Mouse (Mus musculus): ENCODE measurements at regions not wholly inside any gene's neighbourhood (a gene's known extent, or its start where the extent isn't known, plus 50 kb on each side); places are given as distances from the start of the nearest gene placed in this dataset.

- Histone ChIP-seq H3K27me3 (replicated peaks) (no peaks in the 10 kb centered on the region), H3K4me3 (replicated peaks in 1 of 3; ENCODE audit: low read depth in 2 of 3, low read length in 2 of 3, poor library complexity in 1 of 3) (no peak overlapping the region), H3K4me2 (ENCODE audit: insufficient read depth, low read depth, poor library complexity, severe bottlenecking) (no peak overlapping the region), H3K9me3 (replicated peaks; ENCODE audit: low read length) (no peaks in the 10 kb centered on the region), H3K4me1 (ENCODE audit: control insufficient read depth in 1 of 2, insufficient read depth in 2 of 2) (no peaks in the 10 kb centered on the region), H3K27ac (ENCODE audit: insufficient read depth, low read depth) (no peak overlapping the region), H3K79me2 (replicated peaks; ENCODE audit: control insufficient read depth, extremely low read depth, insufficient read depth, poor library complexity, severe bottlenecking) (no peaks in the 10 kb centered on the region), H3K36me3 (replicated peaks in 1 of 2; ENCODE audit: control insufficient read depth in 1 of 2, insufficient read depth in 1 of 2, low read length in 1 of 2) (no peaks in the 10 kb centered on the region), H3K9ac (ENCODE audit: insufficient read depth, low read depth) (no peak overlapping the region)
- dilution Hi-C loops (cut with MboI; ENCODE audit: extremely low pct_ligation_motif_present, extremely low pct_unique_long_range_greater_than_20kb, low sequenced_read_pairs): no loop called here
- TF ChIP-seq ZNF384 (IDR thresholded peaks at IDR 0.05; ENCODE audit: low read depth, low read length): no peak
- TF ChIP-seq SMC3 (IDR thresholded peaks at IDR 0.05; ENCODE audit: low read depth, low read length): no peak
- no peak for TF ChIP-seq ETS1 (conservative IDR thresholded peaks at IDR 0.05; ENCODE audit: low read depth, low read length)
- TF ChIP-seq IRF4 (IDR thresholded peaks at IDR 0.05; ENCODE audit: low read depth, low read length): no peak
- TF ChIP-seq UBTF (IDR thresholded peaks at IDR 0.05; ENCODE audit: low read depth, low read length): no peak
- no peak for TF ChIP-seq RCOR1 (conservative IDR thresholded peaks at IDR 0.05; ENCODE audit: low read depth, low read length)
- TF ChIP-seq NELFE (IDR thresholded peaks at IDR 0.05; ENCODE audit: low read depth, low read length): no peak
- TF ChIP-seq CHD2 (IDR thresholded peaks at IDR 0.05; ENCODE audit: low read length): no peak
- TF ChIP-seq GABPA (IDR thresholded peaks at IDR 0.05; ENCODE audit: insufficient replicate concordance, low read depth, low read length): no peak
- TF ChIP-seq ZC3H11A (IDR thresholded peaks at IDR 0.05; ENCODE audit: low read depth, low read length): no peak
- no peak for TF ChIP-seq MXI1 (IDR thresholded peaks at IDR 0.05; ENCODE audit: low read depth, low read length)
- in situ Hi-C loops (cut with MboI; ENCODE audit: low pct_ligation_motif_present, low pct_unique_long_range_greater_than_20kb, low sequenced_read_pairs): no loop called here
- no peak for DNase-seq (ENCODE audit: extremely low read depth)
Measured at GRCm38 (mm10) chr15:62889798-62890197, 955.2 kb downstream of the Gsdmc2 start.

- Histone ChIP-seq H3K27me3 (replicated peaks) (no peaks in the 10 kb centered on the region), H3K4me1 (ENCODE audit: control insufficient read depth in 1 of 2, insufficient read depth in 2 of 2) (no peaks in the 10 kb centered on the region), H3K9ac (ENCODE audit: insufficient read depth, low read depth) (no peak overlapping the region), H3K79me2 (replicated peaks; ENCODE audit: control insufficient read depth, extremely low read depth, insufficient read depth, poor library complexity, severe bottlenecking) (no peaks in the 10 kb centered on the region), H3K4me2 (ENCODE audit: insufficient read depth, low read depth, poor library complexity, severe bottlenecking) (no peak overlapping the region), H3K9me3 (replicated peaks; ENCODE audit: low read length) (no peaks in the 10 kb centered on the region), H3K27ac (ENCODE audit: insufficient read depth, low read depth) (no peak overlapping the region), H3K4me3 (replicated peaks in 1 of 3; ENCODE audit: low read depth in 2 of 3, low read length in 2 of 3, poor library complexity in 1 of 3) (no peak overlapping the region), H3K36me3 (replicated peaks in 1 of 2; ENCODE audit: control insufficient read depth in 1 of 2, insufficient read depth in 1 of 2, low read length in 1 of 2) (no peaks in the 10 kb centered on the region)
- no peak for TF ChIP-seq SIN3A (IDR thresholded peaks at IDR 0.05; ENCODE audit: low read length)
- in situ Hi-C loops (cut with MboI; ENCODE audit: low pct_ligation_motif_present, low pct_unique_long_range_greater_than_20kb, low sequenced_read_pairs): no loop called here
- DNase-seq (ENCODE audit: extremely low read depth): no peak
- dilution Hi-C loops (cut with MboI; ENCODE audit: extremely low pct_ligation_motif_present, extremely low pct_unique_long_range_greater_than_20kb, low sequenced_read_pairs): no loop called here
Measured at GRCm38 (mm10) chr15:62885331-62885730, 959.6 kb downstream of the Gsdmc2 start.

GRCm38 (mm10) chr15:62871082-62871766 lies 973.8 kb downstream of the Gsdmc2 start:
- no peak overlapping the region for H3K4me3 ChIP-seq (replicated peaks in 1 of 3; ENCODE audit: low read depth in 2 of 3, low read length in 2 of 3, poor library complexity in 1 of 3)
- no peak for DNase-seq (ENCODE audit: extremely low read depth)
- in situ Hi-C loops (cut with MboI; ENCODE audit: low pct_ligation_motif_present, low pct_unique_long_range_greater_than_20kb, low sequenced_read_pairs) (no loop called here), dilution Hi-C loops (cut with MboI; ENCODE audit: extremely low pct_ligation_motif_present, extremely low pct_unique_long_range_greater_than_20kb, low sequenced_read_pairs) (no loop called here)
- no peak overlapping the region for H3K4me2 ChIP-seq (ENCODE audit: insufficient read depth, low read depth, poor library complexity, severe bottlenecking)
- H3K79me2 ChIP-seq (replicated peaks; ENCODE audit: control insufficient read depth, extremely low read depth, insufficient read depth, poor library complexity, severe bottlenecking): no peaks in the 10 kb centered on the region
- no peak overlapping the region for H3K9ac ChIP-seq (ENCODE audit: insufficient read depth, low read depth)
- H3K36me3 ChIP-seq (replicated peaks in 1 of 2; ENCODE audit: control insufficient read depth in 1 of 2, insufficient read depth in 1 of 2, low read length in 1 of 2): no peaks in the 10 kb centered on the region
- no peaks in the 10 kb centered on the region for H3K9me3 ChIP-seq (replicated peaks; ENCODE audit: low read length)
- H3K4me1 ChIP-seq (ENCODE audit: control insufficient read depth in 1 of 2, insufficient read depth in 2 of 2): peaks cover 0 to 3% of the 10 kb centered on the region in 2 experiments; a peak in 1 of 4 replicates
- no peak overlapping the region for H3K27ac ChIP-seq (ENCODE audit: insufficient read depth, low read depth)
- H3K27me3 ChIP-seq (replicated peaks): no peaks in the 10 kb centered on the region
- TF ChIP-seq USF1 (IDR thresholded peaks at IDR 0.05; ENCODE audit: low read depth, low read length) (no peak), PAX5 (IDR thresholded peaks at IDR 0.05; ENCODE audit: low read length) (no peak), UBTF (IDR thresholded peaks at IDR 0.05; ENCODE audit: low read depth, low read length) (no peak), NRF1 (IDR thresholded peaks at IDR 0.05; ENCODE audit: low read depth, low read length) (no peak), SMC3 (IDR thresholded peaks at IDR 0.05; ENCODE audit: low read depth, low read length) (no peak), POLR2AphosphoS2 (IDR thresholded peaks at IDR 0.05; ENCODE audit: low read depth, low read length) (no peak), GABPA (IDR thresholded peaks at IDR 0.05; ENCODE audit: insufficient replicate concordance, low read depth, low read length) (no peak), MAX (IDR thresholded peaks at IDR 0.05; ENCODE audit: low read length) (no peak), E2F4 (IDR thresholded peaks at IDR 0.05; ENCODE audit: insufficient replicate concordance, low read depth, low read length) (no peak), MAFK (IDR thresholded peaks at IDR 0.05; ENCODE audit: insufficient replicate concordance, low read length) (no peak), MXI1 (IDR thresholded peaks at IDR 0.05; ENCODE audit: low read depth, low read length) (no peak), JUND (conservative IDR thresholded peaks at IDR 0.05; ENCODE audit: low read depth, low read length) (no peak), TBP (conservative IDR thresholded peaks at IDR 0.05; ENCODE audit: low read depth, low read length) (no peak), BHLHE40 (IDR thresholded peaks at IDR 0.05; ENCODE audit: low read depth, low read length) (no peak), ELF1 (IDR thresholded peaks at IDR 0.05; ENCODE audit: low read depth, low read length) (no peak), ZKSCAN1 (IDR thresholded peaks at IDR 0.05; ENCODE audit: borderline replicate concordance, low read depth, low read length) (no peak), KAT2A (IDR thresholded peaks at IDR 0.05; ENCODE audit: insufficient replicate concordance, low read length) (no peak)
